Mouse (Mus musculus) 416B (cell line): Measurements from ENCODE around the gene Trap1a.
"Not testable (repeated sequence)": the region's sequence is repeated elsewhere in the genome, so short reads cannot be mapped to it uniquely, and the experiment has no call there.

ENCODE experiments used
- DNase-seq: peaks from one replicate; pipeline ENCODE4 v3.0.0; 2011; ENCODE audit warnings: low read depth

Trap1a gene

GRCm38 (mm10) chrX:139333263-139333994 is at the start of gene Trap1a:
TSS of gene Trap1a (plus strand) at chrX:139333683.
- no peak for DNase-seq

DNA sequence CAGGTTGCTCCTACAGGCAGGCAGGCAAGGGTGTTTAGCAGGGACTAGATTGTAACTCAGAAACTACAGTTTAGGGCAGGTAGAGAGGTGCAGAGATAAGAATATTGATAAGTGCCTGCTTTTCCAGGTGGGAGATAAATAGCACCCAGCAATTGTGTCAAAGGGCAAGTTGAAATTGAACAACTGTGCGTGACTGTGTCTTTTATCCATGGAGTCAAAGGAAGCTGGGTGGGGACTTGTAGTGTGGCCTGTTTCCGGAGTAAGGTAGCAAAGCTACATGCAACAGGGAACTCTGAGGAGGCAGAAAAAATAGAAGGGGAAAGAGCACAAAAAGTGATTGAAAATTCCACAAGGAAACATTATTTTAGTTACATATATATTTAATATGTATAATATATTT is 40.4 kb upstream of the Trap1a start:
- no peak for DNase-seq

DNA sequence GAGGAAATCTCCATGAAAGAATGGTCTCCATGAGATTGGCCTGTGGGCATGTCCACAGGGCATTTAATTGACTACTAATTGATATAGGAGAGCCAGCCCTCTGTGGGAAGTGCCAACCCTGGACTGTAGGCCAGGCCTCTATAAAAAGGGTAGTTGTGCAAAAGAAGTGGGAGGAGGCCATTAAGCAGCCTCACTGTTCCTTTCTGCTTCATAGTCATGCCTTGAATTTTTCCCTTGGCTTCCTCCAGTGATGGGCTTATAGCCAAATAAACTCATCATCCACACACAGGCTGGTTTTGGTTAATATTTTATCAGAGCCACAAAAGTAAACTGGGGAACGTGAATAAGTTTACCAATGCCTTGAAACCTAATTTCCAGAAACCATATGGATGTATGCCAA is 38.2 kb upstream of the Trap1a start:
- no peak for DNase-seq

DNA sequence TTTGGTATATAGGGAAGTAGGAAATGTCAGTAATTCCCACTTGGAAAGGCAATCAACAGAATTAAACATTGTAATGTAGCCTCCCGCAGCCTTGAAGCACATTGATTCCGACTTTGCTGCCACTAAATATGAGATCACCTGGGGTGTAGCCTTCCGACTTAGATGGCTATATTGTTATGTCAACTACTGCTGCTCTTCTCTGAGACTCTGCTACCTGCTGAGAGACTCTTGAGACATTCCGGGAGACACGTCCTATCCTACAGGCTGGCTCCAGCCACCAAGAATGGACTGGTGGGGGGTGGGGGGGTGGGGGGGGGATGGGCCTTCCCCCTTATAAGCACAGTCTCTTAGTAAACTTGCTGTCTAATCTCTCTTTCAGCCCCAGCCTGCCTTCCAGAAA is 16.1 kb upstream of the Trap1a start:
- not testable (repeated sequence) for DNase-seq

DNA sequence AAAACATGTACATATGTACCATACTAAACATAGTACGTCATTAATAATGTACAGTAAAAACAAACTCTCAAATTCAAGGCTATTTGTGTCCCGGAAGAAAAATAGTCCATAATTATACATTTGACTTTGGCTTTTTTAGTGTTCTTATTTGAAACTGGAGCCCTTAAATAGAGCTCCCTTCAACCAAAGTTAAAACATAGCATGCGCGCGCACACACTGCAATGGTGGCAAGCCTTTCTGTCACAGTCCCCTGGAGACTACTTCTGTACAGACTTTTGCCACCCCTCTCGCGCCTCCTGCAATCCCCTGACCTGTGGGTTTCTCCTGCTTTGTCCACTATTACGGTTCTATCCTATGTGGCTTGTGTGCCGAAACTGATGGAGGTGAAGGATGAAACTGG is 900 bp upstream of the Trap1a start:
- no peak for DNase-seq

- no peak for DNase-seq
Measured at GRCm38 (mm10) chrX:139334504-139335418, 1.3 kb downstream of the Trap1a start.

- no peak for DNase-seq
Measured at GRCm38 (mm10) chrX:139335419-139336074, 2.1 kb downstream of the Trap1a start.

GRCm38 (mm10) chrX:139339553-139339952 is 6.1 kb downstream of the Trap1a start:
- DNase-seq: no peak

DNA sequence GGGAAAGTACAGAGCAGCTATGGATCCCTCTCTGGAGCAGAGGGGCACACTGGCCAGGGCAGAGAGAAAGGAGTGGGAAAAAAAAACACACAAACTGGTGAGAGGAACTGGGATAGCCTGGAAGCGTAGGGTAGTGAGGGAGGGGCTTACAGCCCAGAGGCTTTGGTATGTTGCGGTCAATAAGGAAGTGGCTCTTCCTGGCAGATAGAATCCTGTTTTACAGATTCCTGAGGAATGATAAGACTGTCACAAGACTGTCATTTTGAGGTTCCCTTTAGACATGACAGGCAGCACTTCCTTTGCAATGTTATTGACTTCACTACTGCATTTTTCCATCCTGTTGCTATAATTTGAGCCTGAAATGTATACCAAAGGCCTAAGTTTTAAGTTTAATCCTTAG is 7.7 kb downstream of the Trap1a start:
- DNase-seq: no peak

DNA sequence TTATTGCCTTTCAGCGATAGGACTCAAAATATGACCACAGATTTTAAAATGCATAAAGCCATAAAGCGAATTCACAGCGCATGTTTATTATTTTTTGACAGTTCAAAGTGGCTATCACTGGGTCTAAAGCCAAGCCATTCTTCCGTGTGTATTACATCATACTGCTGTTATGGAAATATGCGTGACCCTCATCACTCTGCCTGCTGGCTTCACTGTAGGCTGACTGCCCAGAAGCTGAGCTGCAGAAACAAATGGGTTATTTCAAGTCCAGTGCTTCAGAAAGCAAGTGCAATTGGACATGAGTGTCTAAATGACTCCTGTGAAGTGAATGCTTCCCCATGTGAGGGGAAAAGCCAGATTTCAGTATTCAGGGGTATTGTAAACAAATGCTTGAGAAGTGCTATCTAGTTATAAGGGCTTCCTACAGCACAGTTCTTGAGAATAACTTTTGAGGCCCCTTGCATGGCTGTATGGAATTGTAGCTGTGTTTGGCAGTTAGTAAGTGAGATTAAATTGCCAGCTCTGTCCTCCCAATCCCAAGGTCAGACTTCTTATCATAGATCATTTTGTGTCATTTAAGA is 18.8 kb downstream of the Trap1a start:
- DNase-seq: no peak

- DNase-seq: no peak
Measured at GRCm38 (mm10) chrX:139357639-139358260, 24.3 kb downstream of the Trap1a start.

GRCm38 (mm10) chrX:139358361-139358760 is 24.9 kb downstream of the Trap1a start:
- DNase-seq: no peak

GRCm38 (mm10) chrX:139366837-139367528 is 33.5 kb downstream of the Trap1a start:
- peak; percentile 19 for DNase-seq

DNA sequence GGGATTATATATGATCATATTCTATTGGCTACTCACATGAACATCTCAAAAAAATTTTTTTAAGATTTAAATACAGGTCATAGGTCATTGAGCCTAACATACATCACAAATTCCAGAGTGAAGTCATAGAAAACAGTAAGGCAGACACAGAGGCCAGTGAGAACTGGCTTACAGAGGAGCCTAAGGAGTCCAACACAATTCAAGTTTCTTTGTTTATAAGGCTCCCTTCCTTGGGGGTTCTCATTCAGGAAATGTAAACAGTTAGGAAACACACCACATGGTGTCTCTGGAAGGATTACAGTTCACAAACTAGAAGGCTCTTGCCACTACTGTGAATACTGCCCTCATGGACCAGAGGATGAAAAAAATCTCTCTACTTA is 34.0 kb downstream of the Trap1a start:
- no peak for DNase-seq

- peak; percentile 10 for DNase-seq
Measured at GRCm38 (mm10) chrX:139369122-139369521, 35.6 kb downstream of the Trap1a start.

- peak; percentile 42 for DNase-seq
Measured at GRCm38 (mm10) chrX:139372665-139373064, 39.2 kb downstream of the Trap1a start.
